Mouse (Mus musculus) hindbrain, embryonic 10.5 days (tissue): ENCODE data around the gene Astn1. TPM values are rescaled to one million over a fixed set of nuclear protein-coding genes. Genes with fewer than 3 reads are reported as not detected.

Experiments
- DNase-seq: peaks from one replicate; pipeline ENCODE4 v3.0.0-alpha.2; 2017; ENCODE audit warnings: low spot score
- H3K27ac ChIP-seq: fragments of 300-500 bp; sonication (generic); 2 replicates; pipeline ENCODE4 v1.5.1; 2016; ENCODE audit warnings: mild to moderate bottlenecking, moderate library complexity
- H3K27me3 ChIP-seq: fragments of 300-500 bp; sonication (generic); 2 replicates; pipeline ENCODE4 v1.6.1; 2016; ENCODE audit warnings: mild to moderate bottlenecking; ENCODE audit not compliant: poor library complexity, insufficient read depth, severe bottlenecking
- H3K36me3 ChIP-seq: fragments of 300-500 bp; sonication (generic); 2 replicates; pipeline ENCODE4 v1.6.1; 2016; ENCODE audit warnings: mild to moderate bottlenecking, moderate library complexity
- H3K4me1 ChIP-seq: fragments of 300-500 bp; sonication (generic); replicated peaks from 2 replicates; pipeline ENCODE4 v1.6.1; 2016; ENCODE audit warnings: mild to moderate bottlenecking
- H3K4me3 ChIP-seq: fragments of 300-500 bp; sonication (generic); 2 replicates; pipeline ENCODE4 v1.5.1; 2016; ENCODE audit warnings: mild to moderate bottlenecking, moderate library complexity
- H3K9me3 ChIP-seq: fragments of 300-500 bp; sonication (generic); 2 replicates; pipeline ENCODE4 v1.6.1; 2016; ENCODE audit warnings: mild to moderate bottlenecking, moderate library complexity
- WGBS: fragments of 180-500 bp; shearing (Covaris S2); methylation state at CpG from one replicate; pipeline ENCODE4 v1.1.7; 2016; 5-methylcytosine and 5-hydroxymethylcytosine counted together
- polyA plus RNA-seq: library from polyadenylated mRNA; unstranded; fragments of >200 nt; fragmentation: Nextera tagmentation; extraction: Ambion mirVana; gene quantifications from 2 replicates; pipeline ENCODE4 v1.2.1, GENCODE M21; 2016

Astn1 gene
- polyA plus RNA-seq, 1 experiment from 2014 or later, result 9.1 TPM

GRCm38 (mm10) chr1:158385311-158385710, 23.2 kb downstream of the Astn1 start:
- H3K27ac ChIP-seq, result no peak overlapping the region
- no peak overlapping the region for H3K4me3 ChIP-seq
- peaks cover 18% of the 10 kb centered on the region for H3K4me1 ChIP-seq
- no peaks in the 10 kb centered on the region for H3K27me3 ChIP-seq
- no peak for DNase-seq
- no peaks in the 10 kb centered on the region for H3K9me3 ChIP-seq
- H3K36me3 ChIP-seq, result no peaks in the 10 kb centered on the region
- 93% methylated on average over 2 of the region's 2 CpGs for WGBS

GRCm38 (mm10) chr1:158386781-158387180, 24.7 kb downstream of the Astn1 start:
- H3K27me3 ChIP-seq, result no peaks in the 10 kb centered on the region
- no peaks in the 10 kb centered on the region for H3K36me3 ChIP-seq
- WGBS, result 32% methylated on average over 3 of the region's 3 CpGs
- no peak overlapping the region for H3K27ac ChIP-seq
- H3K9me3 ChIP-seq, result no peaks in the 10 kb centered on the region
- peaks cover 18% of the 10 kb centered on the region for H3K4me1 ChIP-seq
- DNase-seq, result peak; percentile 8
- H3K4me3 ChIP-seq, result no peak overlapping the region

GRCm38 (mm10) chr1:158388995-158389394, 26.9 kb downstream of the Astn1 start:
- 92% methylated on average over 4 of the region's 4 CpGs for WGBS
- Histone ChIP-seq H3K36me3 (no peaks in the 10 kb centered on the region), H3K27me3 (no peaks in the 10 kb centered on the region), H3K27ac (no peak overlapping the region), H3K4me3 (no peak overlapping the region), H3K4me1 (peaks cover 18% of the 10 kb centered on the region), H3K9me3 (no peaks in the 10 kb centered on the region)
- no peak for DNase-seq

- Histone ChIP-seq H3K4me1 (peaks cover 12% of the 10 kb centered on the region), H3K4me3 (no peak overlapping the region), H3K36me3 (no peaks in the 10 kb centered on the region), H3K27ac (no peak overlapping the region), H3K27me3 (no peaks in the 10 kb centered on the region), H3K9me3 (no peaks in the 10 kb centered on the region)
- WGBS, result 83% methylated on average over 4 of the region's 4 CpGs
- no peak for DNase-seq
Measured at GRCm38 (mm10) chr1:158390693-158391092, 28.6 kb downstream of the Astn1 start.

- DNase-seq, result no peak
- Histone ChIP-seq H3K4me1 (no peaks in the 10 kb centered on the region), H3K27ac (no peak overlapping the region), H3K27me3 (no peaks in the 10 kb centered on the region), H3K9me3 (no peaks in the 10 kb centered on the region), H3K4me3 (no peak overlapping the region), H3K36me3 (no peaks in the 10 kb centered on the region)
- 81% methylated on average over 2 of the region's 2 CpGs for WGBS
Measured at GRCm38 (mm10) chr1:158397058-158397457, 35.0 kb downstream of the Astn1 start.

- no peak for DNase-seq
- Histone ChIP-seq H3K27ac (no peak overlapping the region), H3K9me3 (no peaks in the 10 kb centered on the region), H3K4me1 (no peaks in the 10 kb centered on the region), H3K27me3 (no peaks in the 10 kb centered on the region), H3K4me3 (no peak overlapping the region), H3K36me3 (no peaks in the 10 kb centered on the region)
- 89% methylated on average over 2 of the region's 2 CpGs for WGBS
Measured at GRCm38 (mm10) chr1:158400898-158401297, 38.8 kb downstream of the Astn1 start.

GRCm38 (mm10) chr1:158405899-158406769, 44.1 kb downstream of the Astn1 start:
- H3K27ac ChIP-seq, result no peak overlapping the region
- no peaks in the 10 kb centered on the region for H3K36me3 ChIP-seq
- WGBS, result 74% methylated on average over 10 of the region's 10 CpGs
- peaks cover 11% of the 10 kb centered on the region for H3K4me1 ChIP-seq
- H3K9me3 ChIP-seq, result no peaks in the 10 kb centered on the region
- no peak for DNase-seq
- no peak overlapping the region for H3K4me3 ChIP-seq
- H3K27me3 ChIP-seq, result no peaks in the 10 kb centered on the region

GRCm38 (mm10) chr1:158408124-158408523, 46.1 kb downstream of the Astn1 start:
- no peak for DNase-seq
- Histone ChIP-seq H3K9me3 (no peaks in the 10 kb centered on the region), H3K36me3 (no peaks in the 10 kb centered on the region), H3K27me3 (no peaks in the 10 kb centered on the region), H3K27ac (no peak overlapping the region), H3K4me3 (no peak overlapping the region), H3K4me1 (peaks cover 15% of the 10 kb centered on the region)
- WGBS, result 62% methylated on average over 2 of the region's 2 CpGs

- no peak for DNase-seq
- Histone ChIP-seq H3K36me3 (no peaks in the 10 kb centered on the region), H3K4me1 (peaks cover 15% of the 10 kb centered on the region), H3K4me3 (no peak overlapping the region), H3K27me3 (no peaks in the 10 kb centered on the region), H3K27ac (no peak overlapping the region), H3K9me3 (no peaks in the 10 kb centered on the region)
- WGBS, result 71% methylated on average over 3 of the region's 3 CpGs
Measured at GRCm38 (mm10) chr1:158411146-158411545, 49.1 kb downstream of the Astn1 start.

- Histone ChIP-seq H3K27me3 (no peaks in the 10 kb centered on the region), H3K4me1 (peaks cover 5% of the 10 kb centered on the region; the same call in 1 of the 2 replicates), H3K36me3 (no peaks in the 10 kb centered on the region), H3K9me3 (no peaks in the 10 kb centered on the region), H3K4me3 (no peak overlapping the region), H3K27ac (no peak overlapping the region)
- DNase-seq, result no peak
- 89% methylated on average over 2 of the region's 2 CpGs for WGBS
Measured at GRCm38 (mm10) chr1:158414198-158414597, 52.1 kb downstream of the Astn1 start.

- no peaks in the 10 kb centered on the region for H3K27me3 ChIP-seq
- no peaks in the 10 kb centered on the region for H3K36me3 ChIP-seq
- WGBS, result 92% methylated on average over 8 of the region's 8 CpGs
- H3K4me1 ChIP-seq, result no peaks in the 10 kb centered on the region
- no peaks in the 10 kb centered on the region for H3K9me3 ChIP-seq
- no peak overlapping the region for H3K4me3 ChIP-seq
- H3K27ac ChIP-seq, result no peak overlapping the region
- DNase-seq, result no peak
Measured at GRCm38 (mm10) chr1:158421451-158421850, 59.4 kb downstream of the Astn1 start.

GRCm38 (mm10) chr1:158422739-158423138, 60.7 kb downstream of the Astn1 start:
- no peak for DNase-seq
- 81% methylated on average over 1 of the region's 1 CpGs for WGBS
- H3K36me3 ChIP-seq, result no peaks in the 10 kb centered on the region
- H3K27ac ChIP-seq, result no peak overlapping the region
- H3K27me3 ChIP-seq, result no peaks in the 10 kb centered on the region
- H3K4me1 ChIP-seq, result no peaks in the 10 kb centered on the region
- no peak overlapping the region for H3K4me3 ChIP-seq
- H3K9me3 ChIP-seq, result no peaks in the 10 kb centered on the region

- Histone ChIP-seq H3K27me3 (no peaks in the 10 kb centered on the region), H3K9me3 (no peaks in the 10 kb centered on the region), H3K4me1 (no peaks in the 10 kb centered on the region), H3K27ac (no peak overlapping the region), H3K4me3 (no peak overlapping the region), H3K36me3 (no peaks in the 10 kb centered on the region)
- WGBS, result 89% methylated on average over 1 of the region's 1 CpGs
- DNase-seq, result no peak
Measured at GRCm38 (mm10) chr1:158446071-158446470, 84.0 kb downstream of the Astn1 start.
